Mouse (Mus musculus): ENCODE results near the gene Gstcd. TPM values are rescaled to one million over a fixed set of nuclear protein-coding genes. Genes with fewer than 3 reads are reported as not detected.

Gstcd gene
- polyA plus RNA-seq, 1 experiment from 2014 or later, result 4.9 TPM

GRCm38 (mm10) chr3:132940181-132940990 is 151.4 kb downstream of the Gstcd start:
- no peaks in the 10 kb centered on the region for H3K27me3 ChIP-seq (replicated peaks; ENCODE audit: control insufficient read depth, insufficient read depth, low read length)
- no peaks in the 10 kb centered on the region for H3K4me1 ChIP-seq (ENCODE audit: control insufficient read depth, insufficient read depth, low read length)
- no peak overlapping the region for H3K4me3 ChIP-seq (ENCODE audit: low read depth, low read length)
- WGBS, result 88% methylated on average over 10 of the region's 10 CpGs
- no peak overlapping the region for H3K27ac ChIP-seq (ENCODE audit: low read depth, low read length)
- H3K36me3 ChIP-seq (ENCODE audit: control insufficient read depth, insufficient read depth, low read length), result no peaks in the 10 kb centered on the region
- ATAC-seq (no peak), DNase-seq (ENCODE audit: low spot score) (no peak)
- H3K4me2 ChIP-seq (ENCODE audit: low read length), result no peak overlapping the region
- no peaks in the 10 kb centered on the region for H3K9me3 ChIP-seq (replicated peaks; ENCODE audit: control insufficient read depth, low read length)
- H3K9ac ChIP-seq (ENCODE audit: low read length), result no peak overlapping the region

- Histone ChIP-seq H3K9me3 (replicated peaks; ENCODE audit: control insufficient read depth, low read length) (no peaks in the 10 kb centered on the region), H3K27ac (ENCODE audit: low read depth, low read length) (no peak overlapping the region), H3K36me3 (ENCODE audit: control insufficient read depth, insufficient read depth, low read length) (no peaks in the 10 kb centered on the region), H3K9ac (ENCODE audit: low read length) (no peak overlapping the region), H3K4me1 (ENCODE audit: control insufficient read depth, insufficient read depth, low read length) (0 out of 2 replicates have a peak, but pooled peaks cover 6% of the 10 kb centered on the region), H3K4me2 (ENCODE audit: low read length) (no peak overlapping the region), H3K4me3 (ENCODE audit: low read depth, low read length) (no peak overlapping the region), H3K27me3 (replicated peaks; ENCODE audit: control insufficient read depth, insufficient read depth, low read length) (no peaks in the 10 kb centered on the region)
- DNase-seq (ENCODE audit: low spot score) (no peak), ATAC-seq (no peak)
- WGBS, result 89% methylated on average over 8 of the region's 8 CpGs
These were observed 152.8 kb downstream of the Gstcd start for GRCm38 (mm10) chr3:132939006-132939405.

- Histone ChIP-seq H3K27ac (ENCODE audit: low read depth, low read length) (no peak overlapping the region), H3K27me3 (replicated peaks; ENCODE audit: control insufficient read depth, insufficient read depth, low read length) (no peaks in the 10 kb centered on the region), H3K4me3 (ENCODE audit: low read depth, low read length) (no peak overlapping the region), H3K36me3 (ENCODE audit: control insufficient read depth, insufficient read depth, low read length) (no peaks in the 10 kb centered on the region), H3K4me2 (ENCODE audit: low read length) (no peak overlapping the region), H3K9ac (ENCODE audit: low read length) (no peak overlapping the region), H3K4me1 (ENCODE audit: control insufficient read depth, insufficient read depth, low read length) (0 out of 2 replicates have a peak, but pooled peaks cover 6% of the 10 kb centered on the region), H3K9me3 (replicated peaks; ENCODE audit: control insufficient read depth, low read length) (no peaks in the 10 kb centered on the region)
- ATAC-seq (peak; percentile 57; the same call in 1 of the 2 replicates), DNase-seq (ENCODE audit: low spot score) (peak; percentile 45)
- WGBS, result 22% methylated on average over 2 of the region's 2 CpGs
These were observed 157.2 kb downstream of the Gstcd start for GRCm38 (mm10) chr3:132934649-132935048.

Other genes with a start within 250 kb of the Gstcd start
- 6.4 and 7.6 TPM in 2 replicates for gene Npnt, start 141.7 kb downstream of the Gstcd start, polyA plus RNA-seq (2014; fragmentation: Nextera tagmentation; extraction: Ambion mirVana)
- gene Ints12, start 193 bp downstream of the Gstcd start, polyA plus RNA-seq (2014; fragmentation: Nextera tagmentation; extraction: Ambion mirVana), result 21.0 TPM in 2 replicates
- 0.04 TPM in 2 replicates for gene Arhgef38, start 142.9 kb upstream of the Gstcd start, polyA plus RNA-seq (2014; fragmentation: Nextera tagmentation; extraction: Ambion mirVana)
- 75.5 and 79.9 TPM in 2 replicates for gene Ppa2, start 218.1 kb upstream of the Gstcd start, polyA plus RNA-seq (2014; fragmentation: Nextera tagmentation; extraction: Ambion mirVana)

All from forebrain, embryonic 14.5 days (tissue).